Mouse (Mus musculus) liver, embryonic 16.5 days (tissue): ENCODE measurements around the gene Sparc. TPM values are rescaled to one million over a fixed set of nuclear protein-coding genes. Genes with fewer than 3 reads are reported as not detected.

ENCODE experiments used
- ATAC-seq: fragments of 200-750 bp; cut with Nextera tagmentation; 2 replicates; pipeline ENCODE4 v1.8.0; 2017; ENCODE audit warnings: low read depth, mild to moderate bottlenecking, moderate number of reproducible peaks, moderate library complexity
- H3K27ac ChIP-seq: fragments of 300-500 bp; sonication (generic); 2 replicates; pipeline ENCODE4 v1.5.1; 2014; ENCODE audit warnings: mild to moderate bottlenecking, low read length
- H3K27me3 ChIP-seq: fragments of 300-500 bp; sonication (generic); 2 replicates; pipeline ENCODE4 v1.6.1; 2014; ENCODE audit warnings: low read depth, low read length, mixed read lengths; ENCODE audit not compliant: control insufficient read depth, insufficient read depth
- H3K36me3 ChIP-seq: fragments of 300-500 bp; sonication (generic); 2 replicates; pipeline ENCODE4 v1.6.1; 2014; ENCODE audit warnings: mild to moderate bottlenecking; ENCODE audit not compliant: control insufficient read depth, insufficient read depth
- H3K4me1 ChIP-seq: fragments of 300-500 bp; sonication (generic); 2 replicates; pipeline ENCODE4 v1.6.1; 2014; ENCODE audit warnings: low read depth, low read length, mixed read lengths; ENCODE audit not compliant: control insufficient read depth
- H3K4me2 ChIP-seq: fragments of 300-500 bp; sonication (generic); 2 replicates; pipeline ENCODE4 v1.6.1; 2014; ENCODE audit warnings: low read depth, low read length, mixed read lengths
- H3K4me3 ChIP-seq: fragments of 300-500 bp; sonication (generic); 2 replicates; pipeline ENCODE4 v1.5.1; 2014; ENCODE audit warnings: low read depth, mild to moderate bottlenecking, low read length
- H3K9ac ChIP-seq: fragments of 300-500 bp; sonication (generic); 2 replicates; pipeline ENCODE4 v1.6.1; 2014; ENCODE audit warnings: low read depth, low read length
- H3K9me3 ChIP-seq: fragments of 300-500 bp; sonication (generic); replicated peaks from 2 replicates; pipeline ENCODE4 v1.6.1; 2016; ENCODE audit warnings: low read length; ENCODE audit not compliant: control insufficient read depth
- WGBS: fragments of 180-500 bp; shearing (Covaris S2); extraction: QIAGEN DNeasy Blood & Tissue Kit; methylation state at CpG from one replicate; pipeline ENCODE4 v1.1.7; 2014; ENCODE audit not compliant: insufficient replicate concordance; 5-methylcytosine and 5-hydroxymethylcytosine counted together
- polyA plus RNA-seq: library from polyadenylated mRNA; unstranded; fragments of >200 nt; fragmentation: Nextera tagmentation; extraction: Ambion mirVana; gene quantifications from 2 replicates; pipeline ENCODE4 v1.2.1, GENCODE M21; 2015

Sparc gene
- polyA plus RNA-seq, 1 experiment from 2014 or later, result 175 TPM

- Histone ChIP-seq H3K36me3 (no peaks in the 10 kb centered on the region), H3K9ac (no peak overlapping the region), H3K27me3 (no peaks in the 10 kb centered on the region), H3K4me2 (no peak overlapping the region), H3K9me3 (no peaks in the 10 kb centered on the region), H3K27ac (peak overlapping the region; percentile 71), H3K4me1 (no peaks in the 10 kb centered on the region), H3K4me3 (no peak overlapping the region)
- ATAC-seq, result peak; percentile 71
- WGBS, result 45% methylated on average over 16 of the region's 16 CpGs
These were observed 5.4 kb upstream of the Sparc start for GRCm38 (mm10) chr11:55428186-55429012.

GRCm38 (mm10) chr11:55424746-55425360, 1.9 kb upstream of the Sparc start:
- Histone ChIP-seq H3K4me3 (no peak overlapping the region), H3K4me1 (no peaks in the 10 kb centered on the region; the same call in 1 of the 2 replicates), H3K9ac (no peak overlapping the region), H3K36me3 (no peaks in the 10 kb centered on the region), H3K9me3 (no peaks in the 10 kb centered on the region), H3K27me3 (no peaks in the 10 kb centered on the region), H3K27ac (no peak overlapping the region), H3K4me2 (no peak overlapping the region)
- ATAC-seq, result no peak
- WGBS, result 68% methylated on average over 8 of the region's 8 CpGs

GRCm38 (mm10) chr11:55423756-55424155, 773 bp upstream of the Sparc start:
- Histone ChIP-seq H3K4me3 (no peak overlapping the region), H3K9ac (no peak overlapping the region), H3K9me3 (no peaks in the 10 kb centered on the region), H3K36me3 (no peaks in the 10 kb centered on the region), H3K27me3 (no peaks in the 10 kb centered on the region; the same call in 1 of the 2 replicates), H3K4me1 (no peaks in the 10 kb centered on the region; the same call in 1 of the 2 replicates), H3K4me2 (no peak overlapping the region), H3K27ac (no peak overlapping the region)
- no peak for ATAC-seq
- 42% methylated on average over 4 of the region's 4 CpGs for WGBS

DNA sequence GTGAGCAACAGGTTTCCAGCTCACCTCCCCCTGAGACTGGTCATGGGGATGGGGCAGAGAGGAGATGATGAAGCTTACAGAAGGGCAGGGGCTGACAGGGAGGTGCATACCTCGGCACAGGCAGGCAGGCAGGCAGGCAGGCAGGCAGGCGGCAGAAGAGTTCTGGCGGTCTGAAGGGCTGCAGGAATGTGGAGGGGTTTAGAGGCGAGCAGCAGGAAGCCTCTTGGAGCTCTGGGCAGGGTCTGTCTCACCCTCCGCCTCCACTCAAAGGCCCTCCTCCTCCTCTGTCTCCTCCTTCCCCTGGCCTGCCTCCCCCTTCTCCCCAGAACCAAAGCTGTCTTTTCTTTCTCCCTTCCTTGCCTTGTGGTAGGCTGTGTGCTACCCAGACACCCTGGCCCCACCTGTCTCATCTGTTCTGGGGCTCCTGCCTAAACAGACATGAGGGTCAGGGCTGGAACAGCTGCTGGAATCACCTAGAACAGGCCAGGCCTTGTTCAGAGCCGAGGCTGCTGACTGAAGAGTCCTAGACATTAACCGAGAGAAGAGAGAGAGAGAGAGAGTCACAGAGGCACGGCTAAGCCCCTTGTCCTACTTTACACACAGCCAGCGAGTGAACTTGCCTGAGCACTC, 3.2 kb downstream of the Sparc start:
- no peak overlapping the region for H3K4me2 ChIP-seq
- WGBS, result 28% methylated on average over 9 of the region's 9 CpGs

DNA sequence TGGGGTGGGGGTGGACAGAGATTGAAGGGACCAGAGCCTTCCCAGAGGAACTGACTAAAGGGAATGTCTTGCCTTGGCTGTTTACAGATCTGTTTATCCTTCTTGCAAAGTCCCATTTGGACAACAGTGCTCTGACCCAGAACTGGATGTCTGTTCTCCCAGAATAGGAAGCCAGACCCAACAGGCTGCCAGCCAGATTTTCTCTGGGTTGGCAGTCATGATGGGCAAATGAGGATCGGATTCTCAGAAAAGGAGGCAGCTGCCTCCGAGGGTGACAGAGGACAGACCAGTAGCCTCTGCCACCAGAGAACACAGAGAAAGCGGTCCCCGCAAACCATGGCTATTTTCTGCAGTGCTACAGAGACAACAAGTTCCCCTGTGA, 3.7 kb downstream of the Sparc start:
- Histone ChIP-seq H3K36me3 (no peaks in the 10 kb centered on the region), H3K4me3 (peak overlapping the region; percentile 32), H3K27ac (no peak overlapping the region), H3K4me1 (no peaks in the 10 kb centered on the region; the same call in none of the 2 replicates), H3K27me3 (no peaks in the 10 kb centered on the region; the same call in 1 of the 2 replicates), H3K9ac (peak overlapping the region; percentile 14; the same call in 1 of the 2 replicates), H3K9me3 (no peaks in the 10 kb centered on the region), H3K4me2 (no peak overlapping the region)
- ATAC-seq, result no peak
- 33% methylated on average over 4 of the region's 4 CpGs for WGBS

More for the DNA sequence above, 3.2 kb downstream of the Sparc start:
- no peaks in the 10 kb centered on the region for H3K36me3 ChIP-seq
- no peaks in the 10 kb centered on the region for H3K9me3 ChIP-seq
- peak; percentile 63 for ATAC-seq
- H3K4me1 ChIP-seq, result no peaks in the 10 kb centered on the region; the same call in 1 of the 2 replicates
- H3K9ac ChIP-seq, result peak overlapping the region; percentile 14; the same call in 1 of the 2 replicates
- no peak overlapping the region for H3K27ac ChIP-seq
- H3K4me3 ChIP-seq, result peak overlapping the region; percentile 32
- no peaks in the 10 kb centered on the region; the same call in 1 of the 2 replicates for H3K27me3 ChIP-seq

DNA sequence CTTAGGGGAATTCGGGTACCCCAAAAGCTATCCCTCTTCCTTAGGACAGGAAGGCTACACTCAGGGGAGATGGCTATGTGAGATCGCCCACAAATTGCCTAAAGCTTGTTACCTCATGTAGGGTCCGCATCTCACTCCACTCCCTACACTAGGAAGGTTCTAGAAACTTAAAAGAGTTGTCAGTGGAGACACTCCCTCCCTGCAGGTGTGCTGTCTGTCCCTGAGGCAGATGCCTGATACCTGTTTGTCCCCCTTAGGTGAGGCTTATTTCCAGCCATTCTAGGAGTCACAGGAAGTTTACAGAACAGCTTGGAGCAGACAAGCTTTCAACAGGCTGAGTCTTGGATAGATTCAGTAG, 4.3 kb downstream of the Sparc start:
- H3K9me3 ChIP-seq, result no peaks in the 10 kb centered on the region
- H3K36me3 ChIP-seq, result no peaks in the 10 kb centered on the region
- H3K9ac ChIP-seq, result no peak overlapping the region
- H3K4me2 ChIP-seq, result no peak overlapping the region
- ATAC-seq, result no peak
- H3K27ac ChIP-seq, result no peak overlapping the region
- WGBS, result 24% methylated on average over 3 of the region's 3 CpGs
- H3K4me3 ChIP-seq, result peak overlapping the region; percentile 32
- H3K27me3 ChIP-seq, result no peaks in the 10 kb centered on the region; the same call in 1 of the 2 replicates
- no peaks in the 10 kb centered on the region; the same call in none of the 2 replicates for H3K4me1 ChIP-seq

GRCm38 (mm10) chr11:55417898-55418703, 4.9 kb downstream of the Sparc start:
- Histone ChIP-seq H3K36me3 (no peaks in the 10 kb centered on the region), H3K27ac (no peak overlapping the region; the same call in 1 of the 2 replicates), H3K4me3 (peak overlapping the region; percentile 32), H3K27me3 (no peaks in the 10 kb centered on the region; the same call in 1 of the 2 replicates), H3K9ac (no peak overlapping the region), H3K4me2 (peak overlapping the region; percentile 45), H3K4me1 (no peaks in the 10 kb centered on the region; the same call in none of the 2 replicates), H3K9me3 (no peaks in the 10 kb centered on the region)
- 3% methylated on average over 24 of the region's 24 CpGs for WGBS
- ATAC-seq, result peak; percentile 47

- H3K9ac ChIP-seq, result no peak overlapping the region
- H3K4me3 ChIP-seq, result no peak overlapping the region
- H3K9me3 ChIP-seq, result no peaks in the 10 kb centered on the region
- no peaks in the 10 kb centered on the region; the same call in none of the 2 replicates for H3K4me1 ChIP-seq
- H3K27ac ChIP-seq, result no peak overlapping the region
- ATAC-seq, result no peak
- H3K36me3 ChIP-seq, result no peaks in the 10 kb centered on the region
- H3K4me2 ChIP-seq, result no peak overlapping the region
- no peaks in the 10 kb centered on the region; the same call in 1 of the 2 replicates for H3K27me3 ChIP-seq
- 33% methylated on average over 6 of the region's 6 CpGs for WGBS
These were observed 6.2 kb downstream of the Sparc start for GRCm38 (mm10) chr11:55416609-55417265.
